Mouse (Mus musculus) kidney, postnatal 36 days (tissue): ENCODE measurements around the gene Wdfy4.

Source experiments
- DNase-seq, 2 experiments: peaks; one replicate each; pipeline ENCODE4 v3.0.0; 2021 to 2022; ENCODE audit warnings: mixed read lengths in 2 of 2

The Wdfy4 gene

GRCm38 (mm10) chr14:33189849-33190423 is 4.6 kb upstream of the Wdfy4 start:
- DNase-seq: no peak

DNA sequence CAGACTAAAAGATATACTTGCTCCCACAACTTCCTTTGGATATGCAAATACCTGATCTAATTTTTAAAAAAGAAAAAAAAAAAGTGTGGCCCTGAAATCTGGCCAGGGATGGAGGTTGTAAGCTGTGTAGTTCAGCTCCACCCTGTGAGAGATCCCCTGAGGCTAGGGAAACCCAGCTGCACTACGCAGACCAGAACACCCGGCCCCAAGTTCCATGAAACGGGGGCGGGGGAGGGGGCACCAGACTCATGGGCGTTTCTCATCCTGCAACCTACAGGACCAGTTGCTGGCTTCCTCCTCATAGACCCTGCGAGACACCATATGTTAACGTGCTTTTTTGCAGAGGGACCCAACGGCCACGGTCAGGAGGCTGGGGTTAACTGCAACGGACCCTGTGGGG is 3.9 kb upstream of the Wdfy4 start:
- no peak for DNase-seq

DNA sequence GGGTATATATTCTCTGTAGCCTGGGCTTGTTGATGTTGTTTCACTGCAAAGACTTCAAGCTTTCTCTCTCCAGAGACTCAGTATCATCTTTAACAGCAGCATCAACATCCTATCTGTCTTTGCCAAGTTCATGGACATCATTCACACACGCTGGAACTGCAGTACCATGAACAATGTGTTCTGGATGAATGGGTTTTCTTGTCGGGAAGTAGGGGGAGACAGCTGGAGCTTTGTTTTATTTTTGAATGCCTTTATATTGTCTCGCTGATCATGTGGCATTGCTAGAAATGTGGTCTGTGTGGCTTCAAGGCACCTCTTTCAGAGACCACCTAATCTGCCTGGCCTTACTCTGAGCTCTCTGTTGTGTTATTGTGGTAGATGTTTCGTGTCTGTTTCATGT is 1.9 kb upstream of the Wdfy4 start:
- DNase-seq: no peak

GRCm38 (mm10) chr14:33180102-33180501 is 5.2 kb downstream of the Wdfy4 start:
- no peak for DNase-seq

DNA sequence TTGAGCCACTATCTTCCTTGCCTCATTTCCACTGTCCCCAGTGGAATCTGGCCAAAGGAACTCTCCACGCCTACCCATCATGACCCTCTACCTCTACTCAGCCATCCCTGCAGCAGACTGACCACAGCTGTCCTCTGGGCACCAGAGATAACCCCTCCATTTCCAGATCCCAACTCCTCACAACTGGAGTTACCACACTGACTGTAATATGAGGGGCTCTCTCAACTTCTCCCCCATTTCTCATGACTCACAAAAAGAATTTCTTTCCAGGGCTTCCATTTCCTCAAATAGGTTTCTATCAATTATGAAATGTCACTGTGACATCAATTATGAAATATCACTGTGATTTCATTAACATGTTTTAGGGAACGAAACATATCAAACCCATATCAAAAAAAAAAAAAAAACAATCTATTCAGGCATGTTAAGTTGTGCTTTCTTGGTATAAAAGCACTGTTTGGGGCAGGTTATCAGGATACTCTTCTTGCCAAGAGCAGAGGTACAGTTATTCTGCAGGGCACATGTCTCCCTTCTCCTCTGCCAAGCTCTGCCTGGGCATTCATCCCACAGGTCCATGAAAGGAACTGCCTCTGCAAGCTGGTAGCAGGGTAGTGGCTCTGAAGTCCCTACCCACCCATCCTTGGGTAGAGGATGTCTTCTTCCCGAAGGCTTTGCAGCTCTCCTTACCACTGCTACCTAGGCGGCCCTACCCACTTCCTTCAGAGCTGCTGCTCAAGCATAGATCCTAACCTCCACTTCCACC is 10.1 kb downstream of the Wdfy4 start:
- no peak for DNase-seq

DNA sequence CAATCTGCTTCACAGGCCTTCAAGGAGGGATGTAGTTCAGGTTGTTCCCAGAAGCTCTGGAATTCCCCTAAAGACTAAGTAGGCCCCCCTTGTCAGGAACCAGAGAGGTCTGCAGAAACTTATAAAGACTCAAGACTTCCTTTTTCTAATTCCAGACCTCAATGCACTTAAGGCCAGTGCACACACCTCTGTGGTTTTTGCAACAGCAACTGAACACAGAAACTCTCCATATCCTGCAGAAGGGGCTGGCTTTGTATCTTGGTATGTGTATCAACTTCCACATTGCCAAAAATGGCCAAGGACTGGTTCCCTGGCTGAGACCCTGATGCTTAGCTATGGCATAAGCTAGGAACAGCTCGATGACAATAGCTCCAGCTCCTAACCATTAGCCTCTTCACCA is 13.4 kb downstream of the Wdfy4 start:
- DNase-seq: no peak

DNA sequence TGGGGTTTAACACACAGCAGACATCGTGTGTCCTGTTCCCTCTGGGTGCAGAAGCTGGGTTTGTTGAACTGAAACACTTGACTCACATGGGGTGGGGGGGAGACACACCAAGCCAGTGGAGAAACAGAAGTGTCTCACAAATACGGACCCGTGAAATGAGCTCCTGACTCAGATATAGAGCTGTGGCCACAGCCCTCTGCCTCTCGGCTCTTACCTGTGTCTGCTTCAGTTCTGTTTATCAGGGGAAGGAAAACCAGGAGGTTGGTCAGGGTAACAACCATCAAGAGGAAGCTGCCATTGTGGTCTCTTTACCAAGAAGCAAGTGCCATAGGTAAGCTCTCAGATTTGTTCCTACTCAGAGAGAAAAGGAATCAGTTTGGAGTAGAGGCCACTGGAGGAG is 16.6 kb downstream of the Wdfy4 start:
- DNase-seq: no peak

DNA sequence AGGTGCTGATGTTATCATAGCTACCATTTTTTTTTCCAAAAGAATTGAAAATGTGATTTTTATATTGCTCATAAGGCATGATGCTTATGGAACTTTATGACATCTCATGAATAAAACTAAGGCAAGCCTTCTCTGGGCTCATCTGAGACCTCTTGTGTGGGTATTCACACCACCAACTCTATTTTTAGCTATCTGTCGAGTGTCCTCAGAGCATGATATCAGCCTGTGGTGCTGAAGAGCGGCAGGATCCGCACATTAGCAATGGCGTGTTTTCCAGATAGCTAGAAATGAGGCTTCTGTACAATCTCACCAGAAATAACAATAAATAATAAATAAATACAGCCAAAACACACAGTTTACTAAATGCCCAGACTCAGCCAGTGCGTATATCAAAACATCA is 23.1 kb downstream of the Wdfy4 start:
- DNase-seq: no peak

DNA sequence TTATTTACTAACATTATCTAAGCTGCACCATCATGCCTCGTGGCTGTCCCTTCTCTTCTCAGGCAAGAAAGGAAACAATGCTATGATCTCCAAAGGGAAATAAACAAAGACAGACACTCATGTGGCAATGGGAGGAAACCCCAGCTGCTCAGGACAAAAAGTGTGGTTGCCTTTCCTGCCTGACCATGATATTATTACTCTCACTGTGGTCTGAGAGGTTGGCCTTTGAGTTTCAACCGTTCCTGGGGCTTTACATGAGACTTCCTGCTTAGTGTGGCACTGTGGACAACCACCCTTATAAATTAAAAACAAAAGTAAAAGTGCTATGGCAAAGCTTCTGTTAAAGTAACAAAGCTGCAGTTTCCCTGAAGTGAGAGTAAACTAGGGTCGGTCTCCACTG is 27.0 kb downstream of the Wdfy4 start:
- DNase-seq: no peak

- DNase-seq: peak; percentile 5 to 60
These were observed 32.4 kb downstream of the Wdfy4 start for GRCm38 (mm10) chr14:33152941-33153340.

DNA sequence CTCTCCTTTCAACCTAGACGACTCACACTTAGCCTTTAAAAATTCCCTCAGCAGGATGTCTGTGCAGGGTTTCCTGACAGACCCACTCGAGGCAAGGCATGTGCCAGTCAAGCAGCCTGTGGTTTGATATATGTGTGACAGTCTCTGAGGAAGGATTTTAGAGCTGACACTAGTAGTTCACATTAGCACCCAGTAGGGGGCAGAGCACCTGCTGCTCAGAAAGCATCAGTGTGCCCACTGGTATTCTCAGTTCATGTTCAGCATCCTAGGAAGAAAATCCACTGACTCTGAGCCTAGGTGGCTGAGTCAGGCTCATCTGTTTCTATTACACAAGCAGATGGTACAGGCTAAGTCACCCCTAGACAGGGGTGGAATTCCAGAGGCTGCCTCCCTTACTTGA is 39.0 kb downstream of the Wdfy4 start:
- peak in 1 of 2 experiments; percentile 31 for DNase-seq

DNA sequence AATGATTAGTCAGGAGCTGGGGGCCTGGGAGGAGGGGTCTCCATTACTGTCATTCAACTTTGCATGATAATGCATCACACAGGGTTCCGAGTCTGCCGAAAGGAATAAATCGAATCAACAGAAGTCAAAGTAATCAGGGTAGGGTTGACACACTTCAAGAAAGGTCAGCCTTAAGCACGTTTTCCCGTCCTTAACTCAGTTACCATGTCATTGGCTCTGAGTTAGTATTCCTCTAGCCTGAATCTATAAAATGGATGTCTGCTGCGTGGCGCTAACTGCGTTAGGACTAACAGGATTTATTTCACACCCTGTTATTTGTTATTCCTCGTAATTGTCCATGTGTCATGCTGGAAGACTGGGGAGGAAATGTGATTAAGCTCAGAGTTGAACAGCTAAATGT is 48.5 kb downstream of the Wdfy4 start:
- no peak for DNase-seq

DNA sequence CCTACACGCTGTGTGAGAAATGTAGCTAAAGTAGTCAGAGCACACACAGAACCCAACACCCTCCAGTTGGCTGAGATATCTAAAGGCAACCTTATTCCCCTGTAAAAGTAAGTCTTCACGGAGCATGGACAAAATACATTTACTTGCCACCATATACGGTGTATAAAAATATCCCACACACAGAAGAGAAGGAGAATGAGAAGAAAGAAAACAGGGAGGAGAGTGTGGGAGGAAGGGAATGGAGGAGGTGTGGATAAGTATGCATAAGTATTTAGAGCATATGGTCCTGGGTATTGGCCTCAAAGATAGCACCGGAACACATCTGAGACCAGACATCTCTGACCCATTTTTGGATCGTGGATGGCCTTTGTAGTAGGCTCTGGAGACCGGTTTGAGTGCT is 50.1 kb downstream of the Wdfy4 start:
- DNase-seq: no peak

GRCm38 (mm10) chr14:33131044-33131758 is 54.1 kb downstream of the Wdfy4 start:
- DNase-seq: no peak

DNA sequence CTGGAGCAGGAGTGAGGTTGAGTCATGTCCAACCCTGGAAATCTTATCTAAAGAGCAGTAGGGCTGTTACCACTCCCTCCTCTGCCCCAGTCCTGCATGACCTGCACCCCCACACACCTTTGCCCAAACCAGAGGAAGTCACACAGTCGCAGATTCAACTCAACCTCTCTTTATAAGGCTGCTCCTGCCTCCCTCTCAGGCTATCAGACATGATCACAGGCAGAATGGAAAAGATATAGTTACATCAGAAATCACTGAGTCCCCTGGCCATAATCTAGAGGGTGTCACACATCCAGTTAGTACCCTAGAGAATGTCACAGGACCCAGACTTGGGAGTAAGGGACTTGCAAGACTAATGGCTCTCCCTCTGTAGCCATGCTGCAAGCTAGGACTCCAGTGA is 68.7 kb downstream of the Wdfy4 start:
- DNase-seq: no peak

GRCm38 (mm10) chr14:33104809-33105208 is 80.5 kb downstream of the Wdfy4 start:
- DNase-seq: no peak

DNA sequence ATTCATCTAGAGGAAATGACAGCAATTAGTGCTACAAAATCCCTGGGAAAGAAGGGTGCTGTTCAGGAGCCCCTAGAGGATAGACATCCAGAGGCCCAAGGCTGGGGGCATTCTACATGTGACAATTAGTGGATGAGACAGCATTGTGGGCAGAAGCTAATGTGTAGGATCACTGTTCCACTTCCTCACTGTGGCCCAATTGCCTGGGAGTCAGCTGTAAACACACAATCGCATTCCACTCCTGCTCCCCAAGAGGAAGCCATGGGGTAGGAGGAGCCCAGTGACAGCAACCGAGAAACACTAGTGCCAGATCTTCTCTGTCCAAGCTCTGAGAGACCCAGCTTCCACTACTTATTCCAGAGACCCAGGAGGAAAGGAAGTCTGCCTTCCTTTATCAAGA is 83.7 kb downstream of the Wdfy4 start:
- no peak for DNase-seq

- no peak for DNase-seq
These were observed 85.4 kb downstream of the Wdfy4 start for GRCm38 (mm10) chr14:33099926-33100325.

- no peak for DNase-seq
These were observed 86.2 kb downstream of the Wdfy4 start for GRCm38 (mm10) chr14:33099111-33099510.

DNA sequence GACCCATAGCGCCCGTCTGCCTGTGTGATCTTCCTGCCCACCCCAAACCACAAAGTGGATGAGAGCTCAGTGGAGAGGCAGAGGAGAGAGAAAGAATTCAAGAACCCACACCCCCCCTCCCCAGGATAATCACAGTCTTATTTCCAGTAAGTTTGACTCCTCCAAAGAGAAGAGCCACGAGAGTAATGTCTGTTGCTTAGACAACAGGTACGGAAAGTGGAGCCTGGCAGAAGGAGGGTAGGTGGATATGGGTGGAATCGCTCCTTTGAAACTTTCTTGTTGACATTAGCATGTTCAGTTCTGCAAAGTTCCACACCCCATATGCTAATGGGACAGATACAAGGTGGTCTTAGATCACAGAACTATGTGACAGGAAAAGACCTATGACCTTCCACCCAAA is 88.8 kb downstream of the Wdfy4 start:
- DNase-seq: no peak

GRCm38 (mm10) chr14:33083326-33083725 is 102.0 kb downstream of the Wdfy4 start:
- peak; percentile 69 to 71 for DNase-seq

GRCm38 (mm10) chr14:33082301-33082700 is 103.0 kb downstream of the Wdfy4 start:
- DNase-seq: peak in 1 of 2 experiments; percentile 23

DNA sequence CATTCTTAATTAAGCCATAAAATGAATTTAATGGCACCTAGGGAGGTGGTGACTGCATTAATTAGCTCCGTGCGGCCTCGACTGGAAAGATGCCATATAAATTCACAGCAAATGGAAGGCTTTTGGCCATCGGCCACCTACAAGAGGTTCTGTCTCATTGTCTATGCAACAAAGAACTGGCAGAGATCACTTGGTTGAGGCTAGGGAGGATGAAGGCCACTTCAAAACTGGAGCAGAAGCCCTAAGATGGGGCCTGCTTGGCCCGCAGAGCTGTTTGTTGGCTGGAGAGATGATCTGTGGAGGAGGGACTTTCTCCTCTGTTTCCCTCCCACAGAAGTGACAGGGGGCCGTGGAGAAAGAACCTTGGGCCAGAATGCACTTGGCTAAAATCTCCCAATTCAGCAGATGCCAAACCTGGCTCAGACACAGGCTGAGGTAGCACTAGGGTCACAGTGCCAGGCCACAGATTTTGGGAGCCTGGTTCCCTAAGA is 103.9 kb downstream of the Wdfy4 start:
- peak; percentile 12 to 27 for DNase-seq

DNA sequence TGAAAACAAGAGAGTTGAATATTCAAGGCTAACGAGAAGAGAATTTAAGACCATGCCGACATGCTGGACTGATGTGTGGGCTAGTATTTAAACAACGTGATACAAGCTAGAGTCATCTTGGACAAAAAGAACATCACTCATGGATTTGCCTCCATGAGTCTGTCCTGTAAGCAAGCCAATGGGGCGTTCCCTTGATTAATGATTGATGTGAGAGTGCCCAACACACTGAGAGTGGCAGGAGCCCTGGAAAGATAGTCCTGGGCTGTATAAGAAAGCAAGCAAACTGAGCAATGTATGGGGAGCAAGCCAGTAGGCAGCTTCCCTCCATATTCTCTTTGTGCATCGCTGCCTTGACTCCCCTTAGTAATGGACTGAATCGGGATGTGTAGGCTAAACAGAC is 106.7 kb downstream of the Wdfy4 start:
- peak; percentile 36 to 52 for DNase-seq
